13 mouse cellular contexts compared by ENCODE assay signal in genomic region chr14:102794898-102795297, GRCm38 (mm10).
DNase-seq lines count a peak whose midpoint lies in the region; ATAC-seq and TF ChIP-seq lines count a peak whose summit lies in the region.
"Had no signal": no experiment of that assay in that cellular context is flagged by ENCODE, and none has a peak within 500 bp of the region (broad histone marks: within the 10 kb centered on the region; RNA-seq: fewer than 3 reads in every experiment).

No protein-coding gene starts in this region.

- no peaks in the 10 kb centered on the region for H3K9me3 ChIP-seq in intestine, postnatal 0 days (ENCODE audit: control insufficient read depth)
- H3K9me3 ChIP-seq in intestine, embryonic 15.5 days = no peaks in the 10 kb centered on the region
- H3K9me3 ChIP-seq: embryonic facial prominence, embryonic 12.5 days; forebrain, embryonic 15.5 days; midbrain, embryonic 15.5 days had no signal

- no peaks in the 10 kb centered on the region for H3K4me1 ChIP-seq in intestine, postnatal 0 days (replicated peaks; ENCODE audit: control insufficient read depth, insufficient read depth, low read length)
- no peaks in the 10 kb centered on the region for H3K4me1 ChIP-seq in intestine, embryonic 15.5 days (replicated peaks)
- H3K4me1 ChIP-seq: embryonic facial prominence, embryonic 12.5 days; forebrain, embryonic 15.5 days; midbrain, embryonic 15.5 days; neural tube, embryonic 15.5 days had no signal

- TF ChIP-seq CTCF in intestine, postnatal 0 days (IDR thresholded peaks at IDR 0.05; ENCODE audit: low read depth) = peak; percentile 44

- no peak overlapping the region for H3K4me2 ChIP-seq in intestine, postnatal 0 days (replicated peaks; ENCODE audit: low read depth)
- H3K4me2 ChIP-seq in intestine, embryonic 15.5 days (replicated peaks) = no peak overlapping the region
- H3K4me2 ChIP-seq: embryonic facial prominence, embryonic 12.5 days; forebrain, embryonic 15.5 days; midbrain, embryonic 15.5 days; neural tube, embryonic 15.5 days had no signal

- ATAC-seq in intestine, postnatal 0 days = no peak
- no peak for ATAC-seq in intestine, embryonic 15.5 days
- ATAC-seq in megakaryocyte progenitor cell, adult 5-6 weeks (replicated peaks; ENCODE audit: poor library complexity) = peak; percentile 54; the same call in 1 of the 2 replicates
- ATAC-seq: forebrain, embryonic 15.5 days; hindbrain, embryonic 16.5 days; midbrain, embryonic 15.5 days had no signal

- no peaks in the 10 kb centered on the region for H3K27me3 ChIP-seq in intestine, postnatal 0 days (replicated peaks; ENCODE audit: control insufficient read depth, insufficient read depth, low read length)
- H3K27me3 ChIP-seq in intestine, embryonic 15.5 days (replicated peaks) = no peaks in the 10 kb centered on the region
- H3K27me3 ChIP-seq: embryonic facial prominence, embryonic 12.5 days; forebrain, embryonic 15.5 days; midbrain, embryonic 15.5 days; neural tube, embryonic 15.5 days had no signal

- 92% methylated on average over 2 of the region's 2 CpGs for WGBS in intestine, postnatal 0 days
- 87% methylated on average over 2 of the region's 2 CpGs for WGBS in intestine, embryonic 15.5 days

- H3K36me3 ChIP-seq in intestine, postnatal 0 days (ENCODE audit: control insufficient read depth, insufficient read depth) = no peaks in the 10 kb centered on the region
- no peaks in the 10 kb centered on the region for H3K36me3 ChIP-seq in intestine, embryonic 15.5 days
- H3K36me3 ChIP-seq: embryonic facial prominence, embryonic 12.5 days; forebrain, embryonic 15.5 days; midbrain, embryonic 15.5 days; neural tube, embryonic 15.5 days had no signal

- peak; percentile 8 to 12 for DNase-seq in adrenal gland, postnatal 36 days
- DNase-seq in adrenal gland, postnatal 25 days = no peak
- DNase-seq in lung, postnatal 25 days (ENCODE audit: low spot score) = peak; percentile 38
- no peak for DNase-seq in lung, postnatal 14 days
- no peak for DNase-seq in embryo, embryonic 9.5 days (ENCODE audit: extremely low spot score)

- H3K4me3 ChIP-seq in intestine, postnatal 0 days (ENCODE audit: low read depth, low read length) = no peak overlapping the region
- H3K4me3 ChIP-seq in intestine, embryonic 15.5 days (replicated peaks) = no peak overlapping the region
- H3K4me3 ChIP-seq: embryonic facial prominence, embryonic 12.5 days; forebrain, embryonic 15.5 days; midbrain, embryonic 15.5 days; neural tube, embryonic 15.5 days had no signal

- no peak overlapping the region for H3K9ac ChIP-seq in intestine, postnatal 0 days (ENCODE audit: low read depth, low read length)
- no peak overlapping the region for H3K9ac ChIP-seq in intestine, embryonic 15.5 days
- H3K9ac ChIP-seq: embryonic facial prominence, embryonic 12.5 days; forebrain, embryonic 15.5 days; midbrain, embryonic 15.5 days; neural tube, embryonic 15.5 days had no signal

- H3K27ac ChIP-seq in intestine, postnatal 0 days (ENCODE audit: low read depth, low read length) = no peak overlapping the region
- no peak overlapping the region for H3K27ac ChIP-seq in intestine, embryonic 15.5 days
- H3K27ac ChIP-seq: embryonic facial prominence, embryonic 12.5 days; forebrain, embryonic 15.5 days; midbrain, embryonic 15.5 days; neural tube, embryonic 15.5 days had no signal

Comparison
In these comparisons a context has a peak if more than half of its experiments do, and no peak if none do; other contexts are left out.
1. DNase-seq: peak in adrenal gland, postnatal 36 days (2 of 2) and lung, postnatal 25 days (single experiment); none in adrenal gland, postnatal 25 days (single experiment), lung, postnatal 14 days (single experiment) and embryo, embryonic 9.5 days (single experiment).